Mouse (Mus musculus): ENCODE measurements around the gene Pitpnm3. TPM values are rescaled to one million over a fixed set of nuclear protein-coding genes. Genes with fewer than 3 reads are reported as not detected.

Gene Pitpnm3
- total and polyA plus RNA-seq, 2 experiments from 2014 or later = 3.2 to 14.0 TPM

- Histone ChIP-seq H3K36me3 (ENCODE audit: insufficient read depth) (no peaks in the 10 kb centered on the region), H3K4me3 (ENCODE audit: low read depth, low read length) (no peak overlapping the region), H3K4me1 (ENCODE audit: insufficient read depth) (peaks cover 9% of the 10 kb centered on the region; the same call in 1 of the 2 replicates), H3K27me3 (ENCODE audit: insufficient read depth, low read length) (no peaks in the 10 kb centered on the region), H3K4me2 (ENCODE audit: low read depth) (no peak overlapping the region), H3K27ac (ENCODE audit: low read depth, low read length) (no peak overlapping the region), H3K9ac (no peak overlapping the region), H3K9me3 (ENCODE audit: low read length) (no peaks in the 10 kb centered on the region)
- ATAC-seq = no peak
- no peak for DNase-seq
- 88% methylated on average over 9 of the region's 9 CpGs for WGBS
- no peak for TF ChIP-seq CTCF (IDR thresholded peaks at IDR 0.05; ENCODE audit: low read depth)
Measured at GRCm38 (mm10) chr11:72026516-72026915, 109.1 kb downstream of the Pitpnm3 start.

GRCm38 (mm10) chr11:72025843-72026242 is 109.7 kb downstream of the Pitpnm3 start:
- TF ChIP-seq CTCF (IDR thresholded peaks at IDR 0.05; ENCODE audit: low read depth) = peak; percentile 66
- Histone ChIP-seq H3K9ac (no peak overlapping the region), H3K9me3 (ENCODE audit: low read length) (no peaks in the 10 kb centered on the region), H3K4me2 (ENCODE audit: low read depth) (no peak overlapping the region), H3K36me3 (ENCODE audit: insufficient read depth) (no peaks in the 10 kb centered on the region), H3K27me3 (ENCODE audit: insufficient read depth, low read length) (no peaks in the 10 kb centered on the region), H3K27ac (ENCODE audit: low read depth, low read length) (no peak overlapping the region), H3K4me3 (ENCODE audit: low read depth, low read length) (no peak overlapping the region), H3K4me1 (ENCODE audit: insufficient read depth) (peaks cover 9% of the 10 kb centered on the region; the same call in 1 of the 2 replicates)
- 36% methylated on average over 5 of the region's 5 CpGs for WGBS
- ATAC-seq = no peak
- peak; percentile 64 for DNase-seq

GRCm38 (mm10) chr11:72024193-72024781 is 111.3 kb downstream of the Pitpnm3 start:
- H3K9me3 ChIP-seq (ENCODE audit: low read length) = no peaks in the 10 kb centered on the region
- peak; percentile 87 for TF ChIP-seq CTCF (IDR thresholded peaks at IDR 0.05; ENCODE audit: low read depth)
- WGBS = 21% methylated on average over 5 of the region's 5 CpGs
- H3K4me2 ChIP-seq (ENCODE audit: low read depth) = no peak overlapping the region
- peaks cover 9% of the 10 kb centered on the region; the same call in 1 of the 2 replicates for H3K4me1 ChIP-seq (ENCODE audit: insufficient read depth)
- H3K4me3 ChIP-seq (ENCODE audit: low read depth, low read length) = no peak overlapping the region
- no peaks in the 10 kb centered on the region for H3K27me3 ChIP-seq (ENCODE audit: insufficient read depth, low read length)
- ATAC-seq (peak; percentile 44; the same call in 1 of the 2 replicates), DNase-seq (peak; percentile 76)
- no peaks in the 10 kb centered on the region for H3K36me3 ChIP-seq (ENCODE audit: insufficient read depth)
- H3K27ac ChIP-seq (ENCODE audit: low read depth, low read length) = no peak overlapping the region
- H3K9ac ChIP-seq = no peak overlapping the region

- no peak for ATAC-seq
- Histone ChIP-seq H3K4me1 (ENCODE audit: insufficient read depth) (peaks cover 10% of the 10 kb centered on the region; the same call in 1 of the 2 replicates), H3K4me3 (ENCODE audit: low read depth, low read length) (no peak overlapping the region), H3K9ac (no peak overlapping the region), H3K27me3 (ENCODE audit: insufficient read depth, low read length) (no peaks in the 10 kb centered on the region), H3K9me3 (ENCODE audit: low read length) (no peaks in the 10 kb centered on the region), H3K36me3 (ENCODE audit: insufficient read depth) (no peaks in the 10 kb centered on the region), H3K4me2 (ENCODE audit: low read depth) (no peak overlapping the region), H3K27ac (ENCODE audit: low read depth, low read length) (0 out of 2 replicates have a peak overlapping the region, but pooled peaks have one; percentile 29)
- peak; percentile 70 for DNase-seq
- peak; percentile 71 for TF ChIP-seq CTCF (IDR thresholded peaks at IDR 0.05; ENCODE audit: low read depth)
- WGBS = 13% methylated on average over 9 of the region's 10 CpGs
Measured at GRCm38 (mm10) chr11:72023581-72023980, 112.0 kb downstream of the Pitpnm3 start.

- no peak for TF ChIP-seq CTCF (IDR thresholded peaks at IDR 0.05; ENCODE audit: low read depth)
- no peak for DNase-seq
- Histone ChIP-seq H3K9ac (no peak overlapping the region), H3K27ac (ENCODE audit: low read depth, low read length) (no peak overlapping the region), H3K4me2 (ENCODE audit: low read depth) (no peak overlapping the region), H3K36me3 (ENCODE audit: insufficient read depth) (no peaks in the 10 kb centered on the region), H3K4me3 (ENCODE audit: low read depth, low read length) (no peak overlapping the region), H3K27me3 (ENCODE audit: insufficient read depth, low read length) (no peaks in the 10 kb centered on the region), H3K4me1 (ENCODE audit: insufficient read depth) (peaks cover 17% of the 10 kb centered on the region; the same call in 1 of the 2 replicates), H3K9me3 (ENCODE audit: low read length) (no peaks in the 10 kb centered on the region)
- 83% methylated on average over 6 of the region's 6 CpGs for WGBS
- no peak for ATAC-seq
Measured at GRCm38 (mm10) chr11:72022827-72023226, 112.8 kb downstream of the Pitpnm3 start.

GRCm38 (mm10) chr11:72021015-72021414 is 114.6 kb downstream of the Pitpnm3 start:
- TF ChIP-seq CTCF (IDR thresholded peaks at IDR 0.05; ENCODE audit: low read depth) = no peak
- 78% methylated on average over 4 of the region's 4 CpGs for WGBS

GRCm38 (mm10) chr11:72017253-72017601 is 118.4 kb downstream of the Pitpnm3 start:
- peak; percentile 56; the same call in 1 of the 2 replicates for ATAC-seq
- no peak overlapping the region for H3K4me3 ChIP-seq (ENCODE audit: low read depth, low read length)
- no peak overlapping the region for H3K9ac ChIP-seq
- H3K27ac ChIP-seq (ENCODE audit: low read depth, low read length) = peak overlapping the region; percentile 45; the same call in 1 of the 2 replicates
- H3K36me3 ChIP-seq (ENCODE audit: insufficient read depth) = no peaks in the 10 kb centered on the region
- no peak for TF ChIP-seq CTCF (IDR thresholded peaks at IDR 0.05; ENCODE audit: low read depth)
- no peaks in the 10 kb centered on the region for H3K27me3 ChIP-seq (ENCODE audit: insufficient read depth, low read length)
- H3K9me3 ChIP-seq (ENCODE audit: low read length) = no peaks in the 10 kb centered on the region
- WGBS = 37% methylated on average over 9 of the region's 9 CpGs
- no peak overlapping the region for H3K4me2 ChIP-seq (ENCODE audit: low read depth)
- peak; percentile 52 for DNase-seq
- peaks cover 16% of the 10 kb centered on the region; the same call in 1 of the 2 replicates for H3K4me1 ChIP-seq (ENCODE audit: insufficient read depth)

More at GRCm38 (mm10) chr11:72021015-72021414, 114.6 kb downstream of the Pitpnm3 start:
- no peak overlapping the region for H3K4me2 ChIP-seq (ENCODE audit: low read depth)
- DNase-seq (no peak), ATAC-seq (no peak)
- H3K9ac ChIP-seq = no peak overlapping the region
- no peaks in the 10 kb centered on the region for H3K36me3 ChIP-seq (ENCODE audit: insufficient read depth)
- peaks cover 24% of the 10 kb centered on the region; the same call in 1 of the 2 replicates for H3K4me1 ChIP-seq (ENCODE audit: insufficient read depth)
- no peak overlapping the region for H3K27ac ChIP-seq (ENCODE audit: low read depth, low read length)
- no peaks in the 10 kb centered on the region for H3K27me3 ChIP-seq (ENCODE audit: insufficient read depth, low read length)
- H3K4me3 ChIP-seq (ENCODE audit: low read depth, low read length) = no peak overlapping the region
- H3K9me3 ChIP-seq (ENCODE audit: low read length) = no peaks in the 10 kb centered on the region
